Mouse (Mus musculus): ENCODE results near the gene Gm26657.

- no peak for TF ChIP-seq CTCF (IDR thresholded peaks at IDR 0.05; ENCODE audit: low read depth, low read length)
- TF ChIP-seq GATA2 (IDR thresholded peaks at IDR 0.05; ENCODE audit: borderline replicate concordance, low read depth, low read length), result no peak
- no peak for TF ChIP-seq TAL1 (conservative IDR thresholded peaks at IDR 0.05; ENCODE audit: low read depth, low read length)
- no peak for TF ChIP-seq GATA1 (IDR thresholded peaks at IDR 0.05; ENCODE audit: borderline replicate concordance, low read length)
- no peak for TF ChIP-seq POLR2AphosphoS5 (IDR thresholded peaks at IDR 0.05; ENCODE audit: insufficient replicate concordance, low read depth, low read length)
These were observed 741 bp downstream of the Gm26657 start for GRCm38 (mm10) chr4:56740611-56741010.

Measured in G1E (cell line).